Mouse (Mus musculus): ENCODE measurements at regions not wholly inside any gene's neighbourhood (a gene's known extent, or its start where the extent isn't known, plus 50 kb on each side); places are given as distances from the start of the nearest gene placed in this dataset.
"Not testable (repeated sequence)": the region's sequence is repeated elsewhere in the genome, so short reads cannot be mapped to it uniquely, and the experiment has no call there.

DNA sequence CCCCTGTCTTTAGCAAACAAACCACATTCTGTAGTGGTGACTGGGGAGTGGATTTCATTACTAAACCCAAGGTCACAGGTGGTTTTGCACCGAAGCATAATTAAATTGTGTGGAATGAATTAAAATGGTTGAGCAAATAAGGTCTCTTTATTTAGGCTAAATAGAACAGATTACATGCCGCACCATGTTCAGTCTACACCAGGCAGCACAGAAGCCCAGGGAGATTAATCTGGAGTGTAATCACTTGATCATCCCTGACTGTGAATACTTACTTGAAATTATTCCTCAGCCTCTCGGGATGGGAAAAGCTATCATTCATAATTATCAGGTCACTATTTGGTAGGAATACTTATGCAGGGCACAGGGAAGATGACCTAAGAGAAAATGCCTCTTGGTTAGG is 1293.3 kb upstream of the Sel1l start:
- no peak for DNase-seq

DNA sequence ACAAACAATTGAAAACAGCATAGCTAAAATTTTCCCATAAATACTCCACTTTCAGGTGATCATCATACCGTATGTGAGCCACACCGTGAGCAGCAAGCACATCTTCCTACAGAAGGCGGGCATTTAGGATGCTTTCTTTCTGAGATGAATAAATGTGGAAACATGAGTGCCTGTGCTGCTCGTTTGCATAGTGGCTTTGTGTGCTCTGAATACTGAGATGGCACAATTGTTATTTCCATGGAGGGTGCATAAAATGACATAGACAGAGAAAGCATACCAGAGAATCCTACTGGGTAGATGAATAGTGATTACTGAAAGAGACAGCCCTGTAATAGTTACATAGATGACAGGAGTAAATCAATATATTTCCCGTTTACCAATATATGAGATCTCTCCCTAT is 1287.4 kb upstream of the Sel1l start:
- DNase-seq: no peak

GRCm38 (mm10) chr12:93122216-93122615 is 1273.3 kb upstream of the Sel1l start:
- DNase-seq: no peak

DNA sequence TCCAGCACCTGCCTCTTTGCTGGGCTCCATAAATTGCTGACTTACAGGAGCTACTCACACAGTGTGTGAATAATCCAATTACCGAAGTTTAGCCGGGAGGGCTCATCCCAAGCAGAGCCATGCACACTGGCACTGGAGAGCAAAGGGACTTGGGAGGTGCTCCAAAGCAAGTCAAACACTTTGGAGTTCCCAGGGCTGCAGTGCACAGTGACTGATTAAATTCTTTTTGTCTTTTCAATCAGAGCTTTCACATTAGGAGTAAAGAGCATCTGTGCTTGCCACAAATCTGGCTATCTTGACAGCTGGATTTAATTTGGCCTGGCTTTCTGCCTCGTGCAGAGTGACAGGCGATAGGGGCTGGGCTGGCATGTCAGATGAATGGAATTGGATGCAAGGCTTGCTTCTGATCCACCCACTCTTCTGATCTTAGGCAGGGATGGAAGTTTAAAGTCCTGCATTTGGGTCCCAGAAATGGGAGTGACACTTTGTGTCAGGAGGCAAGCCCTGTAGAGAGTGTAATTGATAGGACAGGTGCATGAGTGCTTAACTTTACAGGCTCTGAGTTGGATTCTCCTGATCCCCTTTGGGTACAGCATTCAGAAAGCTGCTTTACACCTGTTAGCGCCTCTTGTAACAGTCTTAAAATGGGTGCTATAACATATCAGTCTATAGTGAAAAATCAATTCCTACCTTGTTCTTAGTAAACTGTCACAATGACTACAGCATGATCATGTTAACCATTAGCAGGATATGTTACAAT is 1239.3 kb upstream of the Sel1l start:
- DNase-seq: no peak

GRCm38 (mm10) chr12:93063864-93064263 is 1214.9 kb upstream of the Sel1l start:
- no peak for DNase-seq

DNA sequence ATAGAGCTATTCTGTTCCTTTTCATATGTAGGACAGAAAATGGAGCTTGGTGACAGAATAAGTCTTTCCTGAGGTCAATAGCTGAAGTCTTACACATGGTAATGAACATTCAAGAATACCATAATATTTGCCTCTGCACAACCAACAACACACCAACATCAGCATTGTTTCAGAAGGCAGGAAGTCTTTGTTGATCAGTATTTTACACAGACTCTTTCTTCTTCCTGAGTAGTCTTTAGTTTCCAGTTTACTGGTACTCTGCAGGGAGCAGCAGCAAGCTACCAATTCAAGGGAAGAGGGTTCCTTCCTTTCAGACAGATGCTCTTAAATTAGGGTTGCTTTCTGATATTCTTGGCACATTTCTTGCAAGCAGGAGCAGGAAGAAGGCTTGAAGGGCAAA is 1170.7 kb upstream of the Sel1l start:
- DNase-seq: no peak

GRCm38 (mm10) chr12:93011583-93011982 is 1162.6 kb upstream of the Sel1l start:
- no peak for DNase-seq

DNA sequence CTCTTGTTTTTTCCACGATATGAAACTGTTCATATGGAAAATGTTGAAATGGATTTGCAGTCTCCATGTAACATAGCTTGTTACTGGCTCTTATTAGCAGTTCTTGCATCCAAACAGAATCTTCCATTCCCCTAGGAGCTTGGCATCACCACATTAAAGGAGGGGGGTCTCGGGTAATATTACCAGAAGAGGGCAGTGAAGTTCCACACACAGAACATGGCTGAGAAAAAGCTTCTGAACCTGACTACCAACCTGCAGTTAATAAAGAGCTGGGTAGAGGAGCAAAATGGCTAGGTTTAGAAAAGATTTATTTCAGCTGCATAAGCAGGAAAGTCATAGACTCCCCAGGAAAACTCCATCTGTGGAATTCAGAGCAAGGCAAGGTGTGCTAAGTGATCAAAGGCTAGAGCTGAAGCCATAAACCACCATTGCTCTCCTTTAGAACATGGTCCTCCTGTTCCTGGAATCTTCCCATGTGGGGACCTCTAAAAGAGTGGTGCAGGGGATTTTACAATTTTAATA is 1157.9 kb upstream of the Sel1l start:
- no peak for DNase-seq

DNA sequence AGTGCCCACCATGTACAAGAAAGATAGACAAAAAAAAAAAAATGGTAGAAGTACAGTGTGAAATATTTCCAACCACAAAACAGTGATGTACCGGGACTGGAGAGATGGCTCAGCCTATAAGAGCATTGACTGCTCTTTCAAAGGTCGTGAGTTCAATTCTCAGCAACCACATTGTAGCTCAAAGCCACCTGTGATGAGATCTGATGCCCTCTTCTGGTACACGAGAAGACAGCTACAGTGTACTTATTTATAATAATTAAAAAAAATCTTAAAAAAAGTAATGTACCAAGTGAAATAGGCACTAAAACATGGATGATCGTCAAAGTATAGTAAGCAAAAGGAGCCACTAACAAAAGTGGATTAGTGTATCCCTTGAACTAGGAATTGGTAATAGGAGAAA is 1154.2 kb upstream of the Sel1l start:
- DNase-seq: no peak

DNA sequence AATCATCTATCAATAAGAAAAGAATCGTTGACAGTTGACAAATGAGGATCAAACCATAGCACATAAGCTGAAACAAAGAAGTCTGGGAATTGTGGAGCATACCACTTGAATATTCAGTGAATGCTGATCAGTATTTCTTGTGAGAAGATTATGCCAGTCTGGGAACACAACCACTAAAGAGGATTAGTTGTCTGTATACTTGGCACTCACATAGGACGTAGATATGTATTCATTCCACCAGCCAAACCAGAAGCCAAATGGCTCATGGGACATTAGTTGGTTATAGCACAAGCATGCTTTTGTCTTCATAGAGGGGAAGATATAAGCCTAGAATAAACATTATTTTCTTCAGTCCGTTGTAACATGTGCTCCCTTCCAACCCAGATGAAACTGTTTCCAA is 1126.7 kb upstream of the Sel1l start:
- no peak for DNase-seq

DNA sequence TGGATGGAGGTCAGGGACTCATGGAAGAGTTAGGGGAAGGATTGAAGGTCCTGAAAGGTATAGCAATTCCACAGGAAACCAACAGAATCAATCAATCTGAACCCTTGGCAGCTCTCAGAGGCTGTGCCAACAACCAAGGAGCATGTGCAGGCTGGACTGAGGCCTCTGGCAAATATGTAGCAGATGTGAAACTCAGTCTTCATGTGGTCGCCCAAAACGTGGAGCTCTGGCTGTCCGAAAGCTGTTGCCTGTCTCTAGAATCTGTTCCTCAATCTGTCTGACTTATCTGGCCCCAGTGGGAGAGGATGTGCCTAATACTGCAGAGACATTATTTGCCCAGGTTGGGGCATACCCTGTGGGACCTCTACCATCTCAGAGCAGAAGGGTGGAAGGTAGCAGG is 1095.4 kb upstream of the Sel1l start:
- DNase-seq: no peak

DNA sequence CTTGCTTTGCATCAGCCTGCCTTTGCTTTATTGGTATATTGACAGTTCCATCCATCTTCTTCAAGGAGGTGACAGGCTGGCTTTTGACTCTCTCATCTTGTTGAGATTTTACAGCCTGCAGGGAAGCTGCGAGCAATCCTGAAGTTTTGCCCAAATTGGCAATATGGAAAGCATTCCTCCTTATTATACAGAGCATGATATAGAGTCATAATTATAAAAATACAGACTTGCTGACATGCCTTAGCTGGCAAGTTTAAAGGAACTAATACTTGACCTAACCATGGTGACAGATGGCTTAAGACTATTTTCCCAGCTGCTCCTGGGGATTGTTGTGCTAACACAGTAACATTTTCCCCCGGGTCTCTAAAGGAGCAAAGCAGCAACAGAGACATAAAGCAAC is 1078.6 kb upstream of the Sel1l start:
- no peak for DNase-seq

DNA sequence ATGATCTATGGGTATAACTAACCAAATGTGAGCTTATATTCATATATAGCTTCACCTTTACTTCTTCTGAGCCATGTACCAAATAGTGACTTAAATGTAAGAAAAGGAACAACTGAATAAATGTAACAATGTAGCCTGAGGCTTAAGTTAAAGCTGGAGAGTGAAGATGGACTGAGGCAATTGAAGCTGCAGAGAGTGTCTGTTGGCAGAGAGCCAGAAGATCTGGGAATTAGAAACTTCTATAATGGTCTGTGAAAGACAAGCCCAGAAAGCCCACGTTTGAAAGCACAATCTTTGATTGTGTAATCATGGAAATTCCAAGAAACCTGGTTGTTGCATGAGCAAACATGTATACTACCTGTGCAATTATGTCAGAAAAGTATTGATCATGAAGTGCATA is 1078.0 kb upstream of the Sel1l start:
- no peak for DNase-seq

GRCm38 (mm10) chr12:92919920-92920319 is 1071.0 kb upstream of the Sel1l start:
- DNase-seq: no peak

GRCm38 (mm10) chr12:92916267-92916666 is 1067.3 kb upstream of the Sel1l start:
- no peak for DNase-seq

DNA sequence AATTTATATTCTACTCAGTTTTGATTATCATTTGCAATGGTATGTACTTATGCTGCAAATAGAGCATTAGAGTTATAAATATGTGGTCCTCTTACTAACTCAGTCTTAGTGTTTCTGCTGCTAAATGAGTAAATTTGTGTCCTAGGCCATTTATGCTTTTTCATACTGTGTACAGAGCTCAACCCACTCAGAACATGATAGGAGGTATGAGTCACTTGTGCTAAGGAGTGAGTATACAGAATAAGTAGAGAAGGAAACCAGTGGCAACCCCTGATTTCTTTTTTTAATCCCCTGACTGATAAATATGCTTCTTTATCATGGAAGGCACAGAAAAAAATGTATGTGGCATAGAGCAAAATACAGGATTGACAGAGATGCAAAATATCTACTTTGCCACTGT is 1066.8 kb upstream of the Sel1l start:
- no peak for DNase-seq

DNA sequence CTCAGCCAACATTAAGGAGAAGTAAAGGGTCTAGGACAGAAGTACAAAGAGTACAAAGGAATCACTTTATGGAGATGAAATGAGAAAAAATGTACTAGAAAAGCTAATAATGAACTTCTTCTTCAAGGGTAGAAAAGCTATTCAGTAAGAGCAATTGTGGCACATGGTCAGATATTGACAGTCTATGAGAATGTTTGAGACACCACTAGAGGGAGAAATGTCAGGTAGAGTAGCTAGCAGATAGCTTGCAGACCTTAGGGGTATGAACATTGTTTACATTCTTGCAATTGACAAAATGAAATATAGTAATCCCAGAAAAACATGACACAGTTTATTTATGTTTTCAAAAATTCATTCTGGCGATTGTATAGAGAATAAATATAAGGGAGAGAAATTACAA is 1066.2 kb upstream of the Sel1l start:
- DNase-seq: no peak

GRCm38 (mm10) chr12:92904382-92904781 is 1055.4 kb upstream of the Sel1l start:
- DNase-seq: no peak

DNA sequence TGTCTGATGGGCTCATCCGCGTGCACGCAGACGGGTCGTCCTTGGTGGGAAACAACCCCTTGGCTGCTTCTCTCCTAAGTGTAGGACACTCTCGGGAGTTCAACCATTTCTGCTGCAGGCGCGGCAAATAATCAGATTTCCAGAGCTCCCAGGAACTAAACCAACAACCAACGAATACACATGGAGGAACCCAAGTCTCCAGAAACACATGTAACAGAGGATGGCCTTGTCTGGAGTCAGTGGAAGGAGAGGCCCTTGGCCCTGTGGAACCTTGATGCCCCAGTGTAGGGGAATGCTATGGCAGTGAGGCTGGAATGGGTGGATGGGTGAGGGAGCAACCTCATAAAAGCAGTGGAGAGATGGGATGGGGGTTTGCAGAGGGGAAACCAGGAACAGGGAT is 1043.4 kb upstream of the Sel1l start:
- no peak for DNase-seq

- not testable (repeated sequence) for DNase-seq
Observed at GRCm38 (mm10) chr12:92891663-92892062, 1042.7 kb upstream of the Sel1l start.

DNA sequence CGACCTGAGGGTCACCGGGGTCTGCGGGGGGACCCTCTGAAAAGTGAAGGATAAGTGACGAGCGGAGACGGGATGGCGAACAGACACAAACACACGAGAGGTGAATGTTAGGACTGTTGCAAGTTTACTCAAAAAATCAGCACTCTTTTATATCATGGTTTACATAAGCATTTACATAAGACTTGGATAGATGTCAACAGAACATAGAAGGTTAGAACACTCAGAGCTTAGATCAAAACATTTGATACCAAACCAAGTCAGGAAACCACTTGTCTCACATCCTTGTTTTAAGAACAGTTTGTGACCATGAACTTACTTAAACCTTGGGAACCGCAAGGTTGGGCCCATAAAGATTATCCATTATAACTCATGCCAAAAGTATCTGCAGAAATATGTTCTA is 1042.2 kb upstream of the Sel1l start:
- DNase-seq: not testable (repeated sequence)

GRCm38 (mm10) chr12:92887747-92888146 is 1038.8 kb upstream of the Sel1l start:
- DNase-seq: no peak

DNA sequence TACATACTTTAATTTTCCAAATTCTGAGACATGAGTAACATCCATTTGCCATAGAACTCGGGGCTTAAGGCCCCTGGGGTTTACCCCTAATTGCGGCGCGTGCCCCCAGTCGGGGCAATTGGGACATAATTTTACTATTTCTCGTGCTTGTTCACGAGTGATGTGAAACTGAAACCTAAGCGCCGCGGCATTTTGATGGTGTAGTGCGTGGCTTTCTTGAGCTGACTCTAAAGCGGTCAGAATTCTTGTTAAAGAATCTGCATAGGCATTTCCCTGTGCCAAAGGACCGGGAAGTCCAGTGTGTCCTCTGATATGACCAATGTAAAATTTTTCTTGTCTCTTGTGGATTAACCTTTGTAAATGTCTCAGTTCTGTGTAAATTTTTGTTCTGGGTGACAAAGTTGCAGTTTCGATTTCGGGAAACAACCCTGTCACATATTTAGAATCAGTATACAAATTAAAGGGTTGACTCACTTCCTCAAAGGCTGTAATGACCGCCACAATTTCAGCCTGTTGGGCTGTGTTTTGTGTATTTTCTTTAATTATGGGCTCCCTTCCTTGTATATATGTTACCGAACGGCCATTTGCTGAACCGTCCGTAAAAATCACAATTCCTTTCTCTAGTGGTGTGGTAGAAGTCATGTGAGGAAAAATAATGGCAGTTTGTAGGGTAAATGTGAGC is 1037.6 kb upstream of the Sel1l start:
- not testable (repeated sequence) for DNase-seq

GRCm38 (mm10) chr12:92884014-92884413 is 1035.1 kb upstream of the Sel1l start:
- DNase-seq: not testable (repeated sequence)

Data from cerebellum, adult 11 months (tissue).